Mouse (Mus musculus) midbrain, embryonic 10.5 days (tissue): ENCODE measurements around the gene Brap. TPM values are rescaled to one million over a fixed set of nuclear protein-coding genes. Genes with fewer than 3 reads are reported as not detected.

Experiments used
- polyA plus RNA-seq: library from polyadenylated mRNA; unstranded; fragments of >200 nt; fragmentation: Nextera tagmentation; extraction: Ambion mirVana; gene quantifications from 2 replicates; pipeline ENCODE4 v1.2.1, GENCODE M21; 2016

Gene Brap
- polyA plus RNA-seq, 1 experiment from 2014 or later = 40.4 TPM

Other genes with a start within 250 kb of the Brap start
- gene Tmem116, start 208.7 kb upstream of the Brap start, polyA plus RNA-seq = 1.4 TPM in 2 replicates
- gene Erp29, start 208.1 kb upstream of the Brap start, polyA plus RNA-seq = 150 and 156 TPM in 2 replicates
- gene Adam1b, start 157.1 kb upstream of the Brap start, polyA plus RNA-seq = 0.04 TPM in 1 of 2 replicates, not detected in the other
- gene Adam1a, start 115.1 kb upstream of the Brap start, polyA plus RNA-seq = 1.4 and 1.8 TPM in 2 replicates
- gene Gm42878, start 115.1 kb upstream of the Brap start, polyA plus RNA-seq = not detected in 2 replicates
- gene Mapkapk5, start 114.7 kb upstream of the Brap start, polyA plus RNA-seq = 45.5 and 49.4 TPM in 2 replicates
- gene Aldh2, start 66.7 kb upstream of the Brap start, polyA plus RNA-seq = 104 and 111 TPM in 2 replicates
- gene Acad12, start 41.6 kb upstream of the Brap start, polyA plus RNA-seq = 2.1 TPM in 2 replicates
- 3.7 and 3.9 TPM in 2 replicates for gene Acad10, start within 50 bp of the Brap start, polyA plus RNA-seq
- gene Atxn2, start 50.8 kb downstream of the Brap start, polyA plus RNA-seq = 36.6 and 37.3 TPM in 2 replicates
- gene Sh2b3, start 177.1 kb downstream of the Brap start, polyA plus RNA-seq = 6.9 and 8.1 TPM in 2 replicates
- 46.7 and 52.9 TPM in 2 replicates for gene Pheta1, start 188.4 kb downstream of the Brap start, polyA plus RNA-seq